Mouse (Mus musculus) forebrain, postnatal 0 days (tissue): ENCODE data around the gene Usp45. TPM values are rescaled to one million over a fixed set of nuclear protein-coding genes. Genes with fewer than 3 reads are reported as not detected.

Source experiments
- ATAC-seq: fragments of 200-750 bp; cut with Nextera tagmentation; 2 replicates; pipeline ENCODE4 v1.8.0; 2017; ENCODE audit warnings: mild to moderate bottlenecking, moderate library complexity
- DNase-seq: peaks from one replicate; pipeline ENCODE4 v3.0.0-alpha.2; 2015
- H3K27ac ChIP-seq: fragments of 300-500 bp; sonication (generic); 2 replicates; pipeline ENCODE4 v1.5.1; 2014; ENCODE audit warnings: low read depth, mild to moderate bottlenecking, antibody characterized with exemption, low read length, moderate library complexity, mixed read lengths
- H3K27me3 ChIP-seq: fragments of 300-500 bp; sonication (generic); 2 replicates; pipeline ENCODE4 v1.6.1; 2014; ENCODE audit warnings: mild to moderate bottlenecking, low read length, mixed read lengths; ENCODE audit not compliant: insufficient read depth
- H3K36me3 ChIP-seq: fragments of 300-500 bp; sonication (generic); 2 replicates; pipeline ENCODE4 v1.6.1; 2014; ENCODE audit warnings: mild to moderate bottlenecking, moderate library complexity; ENCODE audit not compliant: insufficient read depth
- H3K4me1 ChIP-seq: fragments of 300-500 bp; sonication (generic); 2 replicates; pipeline ENCODE4 v1.6.1; 2014; ENCODE audit warnings: antibody characterized with exemption; ENCODE audit not compliant: insufficient read depth
- H3K4me2 ChIP-seq: fragments of 300-500 bp; sonication (generic); 2 replicates; pipeline ENCODE4 v1.6.1; 2014; ENCODE audit warnings: low read depth, mild to moderate bottlenecking, moderate library complexity
- H3K4me3 ChIP-seq: fragments of 300-500 bp; sonication (generic); 2 replicates; pipeline ENCODE4 v1.5.1; 2014; ENCODE audit warnings: low read depth, low read length, mixed read lengths
- H3K9ac ChIP-seq: fragments of 300-500 bp; sonication (generic); 2 replicates; pipeline ENCODE4 v1.6.1; 2014; ENCODE audit warnings: mild to moderate bottlenecking
- H3K9me3 ChIP-seq: fragments of 300-500 bp; sonication (generic); 2 replicates; pipeline ENCODE4 v1.6.1; 2016; ENCODE audit warnings: low read length
- CTCF ChIP-seq: sonication (generic); IDR thresholded peaks from 2 replicates; pipeline ENCODE4 v1.5.1; 2016; ENCODE audit warnings: antibody characterized with exemption, control low read depth, low read depth
- WGBS: fragments of 180-500 bp; shearing (Covaris S2); extraction: QIAGEN DNeasy Blood & Tissue Kit; methylation state at CpG from one replicate; pipeline ENCODE4 v1.1.7; 2014; 5-methylcytosine and 5-hydroxymethylcytosine counted together
- polyA plus RNA-seq: library from polyadenylated mRNA; unstranded; fragments of >200 nt; fragmentation: Nextera tagmentation; extraction: Ambion mirVana; gene quantifications from 2 replicates; pipeline ENCODE4 v1.2.1, GENCODE M21; 2015
- total RNA-seq: library from RNA; depleted of rRNA; stranded (reverse); fragments of >200 nt; gene quantifications from 2 replicates; pipeline ENCODE4 v1.2.3, GENCODE M21; 2014

The Usp45 gene
- total and polyA plus RNA-seq, 2 experiments from 2014 or later = 5.3 to 15.1 TPM

- Histone ChIP-seq H3K4me3 (no peak overlapping the region), H3K27me3 (no peaks in the 10 kb centered on the region), H3K9me3 (no peaks in the 10 kb centered on the region), H3K27ac (no peak overlapping the region), H3K36me3 (peaks cover 25% of the 10 kb centered on the region), H3K4me1 (no peaks in the 10 kb centered on the region), H3K4me2 (no peak overlapping the region), H3K9ac (no peak overlapping the region)
- DNase-seq (no peak), ATAC-seq (no peak)
- no peak for TF ChIP-seq CTCF
- 78% methylated on average over 5 of the region's 5 CpGs for WGBS
These were observed 21.2 kb upstream of the Usp45 start for GRCm38 (mm10) chr4:21745723-21746122.

- no peak overlapping the region for H3K9ac ChIP-seq
- 79% methylated on average over 4 of the region's 4 CpGs for WGBS
- H3K36me3 ChIP-seq = no peaks in the 10 kb centered on the region
- ATAC-seq = no peak
- no peak overlapping the region for H3K27ac ChIP-seq
- no peaks in the 10 kb centered on the region for H3K4me1 ChIP-seq
- DNase-seq = no peak
- H3K9me3 ChIP-seq = 0 out of 2 replicates have a peak, but pooled peaks cover 3% of the 10 kb centered on the region
- no peak overlapping the region for H3K4me2 ChIP-seq
- H3K27me3 ChIP-seq = no peaks in the 10 kb centered on the region
- H3K4me3 ChIP-seq = no peak overlapping the region
- no peak for TF ChIP-seq CTCF
These were observed 11.7 kb upstream of the Usp45 start for GRCm38 (mm10) chr4:21755123-21755789.

- ATAC-seq (no peak), DNase-seq (no peak)
- H3K4me2 ChIP-seq = no peak overlapping the region
- H3K27me3 ChIP-seq = no peaks in the 10 kb centered on the region
- H3K9ac ChIP-seq = no peak overlapping the region
- TF ChIP-seq CTCF = no peak
- 60% methylated on average over 1 of the region's 1 CpGs for WGBS
- no peak overlapping the region for H3K4me3 ChIP-seq
- H3K27ac ChIP-seq = no peak overlapping the region
- H3K4me1 ChIP-seq = no peaks in the 10 kb centered on the region
- H3K36me3 ChIP-seq = no peaks in the 10 kb centered on the region
- 0 out of 2 replicates have a peak, but pooled peaks cover 3% of the 10 kb centered on the region for H3K9me3 ChIP-seq
These were observed 8.1 kb upstream of the Usp45 start for GRCm38 (mm10) chr4:21758860-21759259.

GRCm38 (mm10) chr4:21761416-21762160, 5.4 kb upstream of the Usp45 start:
- 46% methylated on average over 9 of the region's 9 CpGs for WGBS
- no peaks in the 10 kb centered on the region for H3K36me3 ChIP-seq

GRCm38 (mm10) chr4:21763827-21764226, 3.1 kb upstream of the Usp45 start:
- Histone ChIP-seq H3K36me3 (no peaks in the 10 kb centered on the region), H3K27ac (no peak overlapping the region), H3K4me1 (no peaks in the 10 kb centered on the region), H3K9me3 (0 out of 2 replicates have a peak, but pooled peaks cover 3% of the 10 kb centered on the region), H3K9ac (no peak overlapping the region), H3K4me3 (no peak overlapping the region), H3K27me3 (no peaks in the 10 kb centered on the region), H3K4me2 (no peak overlapping the region)
- no peak for TF ChIP-seq CTCF
- no peak for ATAC-seq
- no peak for DNase-seq
- 79% methylated on average over 4 of the region's 4 CpGs for WGBS

More at GRCm38 (mm10) chr4:21761416-21762160, 5.4 kb upstream of the Usp45 start:
- Histone ChIP-seq H3K27ac (no peak overlapping the region), H3K9ac (no peak overlapping the region), H3K4me2 (no peak overlapping the region), H3K4me1 (no peaks in the 10 kb centered on the region), H3K4me3 (no peak overlapping the region), H3K9me3 (0 out of 2 replicates have a peak, but pooled peaks cover 3% of the 10 kb centered on the region), H3K27me3 (no peaks in the 10 kb centered on the region)
- ATAC-seq = 0 out of 2 replicates have a peak, but pooled peaks have one; percentile 25
- TF ChIP-seq CTCF = no peak
- peak; percentile 49 for DNase-seq

GRCm38 (mm10) chr4:21766171-21766862, 639 bp upstream of the Usp45 start:
- H3K4me3 ChIP-seq = peak overlapping the region; percentile 61
- H3K9ac ChIP-seq = peak overlapping the region; percentile 65
- H3K27me3 ChIP-seq = no peaks in the 10 kb centered on the region
- no peak for TF ChIP-seq CTCF
- ATAC-seq (peak; percentile 46), DNase-seq (peak; percentile 19)
- WGBS = 17% methylated on average over 14 of the region's 14 CpGs
- no peaks in the 10 kb centered on the region for H3K36me3 ChIP-seq
- 0 out of 2 replicates have a peak overlapping the region, but pooled peaks have one; percentile 3 for H3K27ac ChIP-seq
- peak overlapping the region; percentile 60 for H3K4me2 ChIP-seq
- no peaks in the 10 kb centered on the region for H3K9me3 ChIP-seq
- no peaks in the 10 kb centered on the region for H3K4me1 ChIP-seq
